9 mouse cellular contexts compared by ENCODE assay signal in genomic region chr9:121616471-121616870, GRCm38 (mm10). TPM values are rescaled to one million over a fixed set of nuclear protein-coding genes. Genes with fewer than 3 reads are reported as not detected.
DNase-seq lines count a peak whose midpoint lies in the region; ATAC-seq and TF ChIP-seq lines count a peak whose summit lies in the region.
"Had no signal": no experiment of that assay in that cellular context is flagged by ENCODE, and none has a peak within 500 bp of the region (broad histone marks: within the 10 kb centered on the region; RNA-seq: fewer than 3 reads in every experiment).

No protein-coding gene starts in this region.

- no peak for DNase-seq in gastrocnemius, adult 2 months
- no peak for DNase-seq in gastrocnemius, adult 18-20 months (ENCODE audit: low spot score)
- no peak for DNase-seq in lung, postnatal 0 days (ENCODE audit: low spot score)
- DNase-seq in lung, postnatal 14 days, result no peak
- peak; percentile 29 for DNase-seq in stomach, postnatal 0 days (ENCODE audit: low spot score)
- no peak for DNase-seq in right cerebral cortex, postnatal 14 days

- H3K36me3 ChIP-seq in lung, postnatal 0 days (ENCODE audit: insufficient read depth, low read length), result no peaks in the 10 kb centered on the region
- no peaks in the 10 kb centered on the region for H3K36me3 ChIP-seq in stomach, postnatal 0 days (ENCODE audit: control insufficient read depth, insufficient read depth, low read length)

- no peak overlapping the region for H3K9ac ChIP-seq in lung, postnatal 0 days (replicated peaks; ENCODE audit: low read depth)
- no peak overlapping the region for H3K9ac ChIP-seq in stomach, postnatal 0 days (ENCODE audit: low read length)

- no peaks in the 10 kb centered on the region for H3K27me3 ChIP-seq in lung, postnatal 0 days (replicated peaks; ENCODE audit: insufficient read depth, low read length)
- no peaks in the 10 kb centered on the region for H3K27me3 ChIP-seq in stomach, postnatal 0 days (ENCODE audit: control insufficient read depth, insufficient read depth, low read length)

- TF ChIP-seq EP300 in lung, postnatal 0 days (IDR thresholded peaks at IDR 0.05), result no peak
- TF ChIP-seq EP300 in stomach, postnatal 0 days (optimal IDR thresholded peaks at IDR 0.05), result no peak

- no peak overlapping the region for H3K27ac ChIP-seq in gastrocnemius, adult 2 months
- H3K27ac ChIP-seq in lung, postnatal 0 days (ENCODE audit: low read length), result no peak overlapping the region
- no peak overlapping the region for H3K27ac ChIP-seq in bone marrow, adult 2 months (ENCODE audit: control insufficient read depth, insufficient read depth, low read depth, low read length, poor library complexity)
- no peak overlapping the region for H3K27ac ChIP-seq in stomach, postnatal 0 days (replicated peaks)
- H3K27ac ChIP-seq: macrophage had no signal

- TF ChIP-seq POLR2A in bone marrow, adult 2 months (IDR thresholded peaks at IDR 0.05; ENCODE audit: borderline replicate concordance, control insufficient read depth, low read depth, low read length), result no peak

- peak; percentile 48 for TF ChIP-seq CTCF in gastrocnemius, adult 2 months (IDR thresholded peaks at IDR 0.05)
- TF ChIP-seq CTCF in lung, postnatal 0 days (IDR thresholded peaks at IDR 0.05), result peak; percentile 52
- peak; percentile 45; the same call in 1 of the 2 replicates for TF ChIP-seq CTCF in bone marrow, adult 2 months (IDR thresholded peaks at IDR 0.05; ENCODE audit: control insufficient read depth, insufficient read depth, low read length)
- peak; percentile 56 for TF ChIP-seq CTCF in stomach, postnatal 0 days (IDR thresholded peaks at IDR 0.05; ENCODE audit: low read depth)

- no peak overlapping the region for H3K4me3 ChIP-seq in gastrocnemius, adult 2 months
- no peak overlapping the region for H3K4me3 ChIP-seq in lung, postnatal 0 days (ENCODE audit: low read depth, low read length)
- H3K4me3 ChIP-seq in bone marrow, adult 2 months (replicated peaks; ENCODE audit: control insufficient read depth, low read depth, low read length), result no peak overlapping the region
- H3K4me3 ChIP-seq in stomach, postnatal 0 days (ENCODE audit: low read depth, low read length), result no peak overlapping the region

- H3K4me2 ChIP-seq in lung, postnatal 0 days (replicated peaks; ENCODE audit: low read depth, low read length), result no peak overlapping the region
- no peak overlapping the region for H3K4me2 ChIP-seq in stomach, postnatal 0 days (replicated peaks; ENCODE audit: low read depth)

- H3K9me3 ChIP-seq in lung, postnatal 0 days (ENCODE audit: low read length), result no peaks in the 10 kb centered on the region
- H3K9me3 ChIP-seq in stomach, postnatal 0 days (ENCODE audit: control insufficient read depth, low read length), result no peaks in the 10 kb centered on the region

- 57% methylated on average over 2 of the region's 3 CpGs for WGBS in lung, postnatal 0 days
- WGBS in bone marrow, adult 2 months, result 62% methylated on average over 3 of the region's 3 CpGs
- 49% methylated on average over 3 of the region's 3 CpGs for WGBS in stomach, postnatal 0 days

- intact Hi-C loops in gastrocnemius, adult 2 months (cut with DNase I), result no loop called here

- no peak for ATAC-seq in lung, postnatal 0 days
- no peak for ATAC-seq in stomach, postnatal 0 days (ENCODE audit: low FRiP score, low TSS enrichment)
- no peak for ATAC-seq in frontal cortex, adult (ENCODE audit: low TSS enrichment)

- H3K4me1 ChIP-seq in lung, postnatal 0 days (ENCODE audit: insufficient read depth, low read depth, low read length), result no peaks in the 10 kb centered on the region
- H3K4me1 ChIP-seq in bone marrow, adult 2 months (ENCODE audit: control insufficient read depth, insufficient read depth, low read length), result no peaks in the 10 kb centered on the region
- H3K4me1 ChIP-seq in stomach, postnatal 0 days (replicated peaks; ENCODE audit: control insufficient read depth, insufficient read depth), result no peaks in the 10 kb centered on the region

RNA-seq across cellular contexts. Expression of gene Lyzl4, which starts 25.4 kb away (rescaled TPM):
- total RNA-seq in gastrocnemius, adult 2 months (2021), result not detected
- total RNA-seq in gastrocnemius, adult 18-20 months (2021), result not detected
- not detected in 2 replicates for polyA plus RNA-seq in lung, postnatal 0 days (2015; fragmentation: Nextera tagmentation; extraction: Ambion mirVana)
- polyA plus RNA-seq in bone marrow, adult 2 months (2011; ENCODE audit: insufficient read depth, insufficient read length, low replicate concordance, missing spikeins), result not detected in 2 replicates
- polyA plus RNA-seq in stomach, postnatal 0 days (2015; fragmentation: Nextera tagmentation; extraction: Ambion mirVana), result 0.15 and 0.21 TPM in 2 replicates

RNA-seq across cellular contexts. Expression of gene Vipr1, which starts 26.0 kb away (rescaled TPM):
- 1 to 10 TPM; 1.5 to 2.1 TPM for total RNA-seq in gastrocnemius, adult 2 months (2021)
- total RNA-seq in gastrocnemius, adult 18-20 months (2021), result 1 to 10 TPM; 1.1 to 1.5 TPM
- 0.20 and 0.29 TPM in 2 replicates for polyA plus RNA-seq in lung, postnatal 0 days (2015; fragmentation: Nextera tagmentation; extraction: Ambion mirVana)
- polyA plus RNA-seq in bone marrow, adult 2 months (2011; ENCODE audit: insufficient read depth, insufficient read length, low replicate concordance, missing spikeins), result 0.72 TPM in 1 of 2 replicates, not detected in the other
- 0.47 and 0.51 TPM in 2 replicates for polyA plus RNA-seq in stomach, postnatal 0 days (2015; fragmentation: Nextera tagmentation; extraction: Ambion mirVana)
